Mouse (Mus musculus) heart, embryonic 14.5 days (tissue): ENCODE measurements at regions not wholly inside any gene's neighbourhood (a gene's known extent, or its start where the extent isn't known, plus 50 kb on each side); places are given as distances from the start of the nearest gene placed in this dataset.
A peak's percentile ranks its signal among the peaks of the same experiment; 100 is the strongest.

ENCODE experiments used
- ATAC-seq: fragments of 200-750 bp; cut with Nextera tagmentation; 2 replicates; pipeline ENCODE4 v1.8.0; 2017; ENCODE audit warnings: low read depth, moderate TSS enrichment; ENCODE audit not compliant: insufficient number of reproducible peaks, insufficient read depth, low FRiP score
- H3K27ac ChIP-seq, 2 experiments: fragments of 200-500 bp in 1 of 2; fragments of 300-500 bp in 1 of 2; sonication (generic) in 1 of 2; replicated peaks in 1 of 2; 2 replicates each; pipeline ENCODE4 v1.5.1; 2012 to 2014; ENCODE audit warnings: low read depth in 2 of 2, low read length in 2 of 2, control low read depth in 1 of 2, mild to moderate bottlenecking in 1 of 2, mixed read lengths in 1 of 2; ENCODE audit not compliant: control insufficient read depth in 1 of 2, insufficient read depth in 1 of 2
- H3K27me3 ChIP-seq: fragments of 300-500 bp; sonication (generic); 2 replicates; pipeline ENCODE4 v1.6.1; 2014; ENCODE audit warnings: mild to moderate bottlenecking, low read length, control low read depth; ENCODE audit not compliant: control insufficient read depth, insufficient read depth
- H3K36me3 ChIP-seq: fragments of 300-500 bp; sonication (generic); 2 replicates; pipeline ENCODE4 v1.6.1; 2014; ENCODE audit warnings: mild to moderate bottlenecking, control low read depth, low read length, mixed read lengths; ENCODE audit not compliant: control insufficient read depth, insufficient read depth
- H3K4me1 ChIP-seq, 2 experiments: fragments of 200-500 bp in 1 of 2; fragments of 300-500 bp in 1 of 2; sonication (generic) in 1 of 2; 2 replicates each; pipeline ENCODE4 v1.6.1; 2012 to 2014; ENCODE audit warnings: low read length in 2 of 2, control low read depth in 1 of 2, mixed read lengths in 1 of 2; ENCODE audit not compliant: control insufficient read depth in 2 of 2, insufficient read depth in 2 of 2
- H3K4me2 ChIP-seq: fragments of 300-500 bp; sonication (generic); 2 replicates; pipeline ENCODE4 v1.6.1; 2014; ENCODE audit warnings: mild to moderate bottlenecking, low read length
- H3K4me3 ChIP-seq, 2 experiments: fragments of 200-500 bp in 1 of 2; fragments of 300-500 bp in 1 of 2; sonication (generic) in 1 of 2; 2 replicates each; pipeline ENCODE4 v1.5.1; 2012 to 2014; ENCODE audit warnings: low read length in 2 of 2, mild to moderate bottlenecking in 2 of 2, control low read depth in 1 of 2, low read depth in 1 of 2, moderate library complexity in 1 of 2; ENCODE audit not compliant: control insufficient read depth in 1 of 2, insufficient read depth in 1 of 2
- H3K9ac ChIP-seq: fragments of 300-500 bp; sonication (generic); 2 replicates; pipeline ENCODE4 v1.6.1; 2014; ENCODE audit warnings: mild to moderate bottlenecking, low read length
- H3K9me3 ChIP-seq: fragments of 300-500 bp; sonication (generic); 2 replicates; pipeline ENCODE4 v1.6.1; 2016; ENCODE audit warnings: low read length, control low read depth; ENCODE audit not compliant: control insufficient read depth
- WGBS: fragments of 180-500 bp; shearing (Covaris S2); extraction: QIAGEN DNeasy Blood & Tissue Kit; methylation state at CpG from one replicate; pipeline ENCODE4 v1.1.7; 2014; 5-methylcytosine and 5-hydroxymethylcytosine counted together

GRCm38 (mm10) chr2:137357181-137357738 is 240.8 kb upstream of the Jag1 start:
- H3K9me3 ChIP-seq = no peaks in the 10 kb centered on the region
- peak overlapping the region; percentile 21 for H3K4me2 ChIP-seq
- peak; percentile 39; the same call in 1 of the 2 replicates for ATAC-seq
- H3K27ac ChIP-seq = peak overlapping the region; percentile 56 to 57; a peak in 3 of 4 replicates
- H3K4me1 ChIP-seq = no peaks in the 10 kb centered on the region
- no peaks in the 10 kb centered on the region for H3K27me3 ChIP-seq
- H3K9ac ChIP-seq = no peak overlapping the region
- no peaks in the 10 kb centered on the region for H3K36me3 ChIP-seq
- 62% methylated on average over 13 of the region's 13 CpGs for WGBS
- H3K4me3 ChIP-seq = peak overlapping the region in 1 of 2 experiments; percentile 7; a peak in 1 of 4 replicates

DNA sequence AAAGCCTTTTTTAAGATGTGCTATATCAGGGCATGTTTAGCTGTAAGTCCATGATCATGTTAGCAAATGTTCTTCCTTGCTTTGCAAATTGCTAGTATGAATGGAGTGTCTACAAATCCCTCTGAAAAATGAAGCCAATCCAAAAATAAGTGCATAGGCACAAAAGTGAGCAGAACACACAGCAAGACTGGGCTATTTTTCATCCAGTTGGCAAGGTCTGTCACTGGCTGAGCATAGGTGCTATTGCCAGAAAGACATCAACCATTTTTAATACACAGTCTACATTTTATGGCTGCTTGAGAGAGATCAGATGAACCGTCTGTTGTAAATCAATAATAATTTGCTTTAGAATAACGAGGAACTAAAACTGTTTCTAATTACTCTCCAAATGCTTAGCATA is 227.3 kb upstream of the Jag1 start:
- Histone ChIP-seq H3K4me3 (no peak overlapping the region), H3K4me1 (no peaks in the 10 kb centered on the region), H3K9ac (no peak overlapping the region), H3K27me3 (no peaks in the 10 kb centered on the region), H3K27ac (no peak overlapping the region), H3K36me3 (no peaks in the 10 kb centered on the region), H3K4me2 (no peak overlapping the region), H3K9me3 (no peaks in the 10 kb centered on the region)
- no peak for ATAC-seq
- 70% methylated on average over 2 of the region's 2 CpGs for WGBS

DNA sequence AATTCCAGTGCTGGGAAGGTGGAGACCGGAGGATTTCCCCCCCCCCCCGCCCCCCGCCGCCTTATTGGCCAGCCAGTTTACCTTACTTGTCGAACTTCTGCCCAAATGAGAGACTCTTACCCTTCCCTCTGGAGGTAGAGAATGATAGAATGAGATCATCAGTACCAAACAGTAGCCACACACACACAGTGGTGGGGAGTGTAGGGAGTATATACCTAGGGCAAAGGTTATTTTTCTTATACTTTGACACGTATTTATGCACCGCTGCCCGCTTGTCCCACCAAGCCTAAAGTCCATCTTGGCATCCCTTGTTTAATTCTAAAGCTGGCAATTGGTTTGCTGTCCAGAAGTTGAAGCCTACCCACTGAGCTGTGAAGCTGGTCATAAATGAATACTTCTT is 213.6 kb upstream of the Jag1 start:
- H3K4me3 ChIP-seq = no peak overlapping the region
- H3K36me3 ChIP-seq = no peaks in the 10 kb centered on the region
- no peaks in the 10 kb centered on the region for H3K27me3 ChIP-seq
- no peaks in the 10 kb centered on the region for H3K4me1 ChIP-seq
- no peak overlapping the region for H3K4me2 ChIP-seq
- H3K27ac ChIP-seq = no peak overlapping the region
- ATAC-seq = no peak
- no peak overlapping the region for H3K9ac ChIP-seq
- 91% methylated on average over 8 of the region's 8 CpGs for WGBS
- H3K9me3 ChIP-seq = no peaks in the 10 kb centered on the region

DNA sequence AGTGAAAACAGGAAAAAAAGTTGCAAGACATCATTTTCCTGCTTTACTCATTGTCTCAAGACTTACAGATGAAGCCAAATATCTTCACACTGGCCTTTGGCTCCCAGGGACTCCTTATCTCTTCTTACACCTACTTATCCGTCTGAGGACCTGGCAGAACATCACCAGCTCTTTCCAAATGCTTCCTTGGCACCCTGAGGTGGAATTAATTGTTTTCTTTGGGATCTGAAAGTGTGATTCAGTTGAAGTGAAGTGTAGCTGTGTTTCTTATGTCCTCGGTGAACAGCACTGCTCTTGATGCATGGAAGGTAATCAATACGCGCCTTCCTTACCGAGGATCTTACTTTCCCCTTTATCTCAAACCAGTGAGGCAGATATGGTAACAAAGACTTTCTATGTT is 207.0 kb upstream of the Jag1 start:
- Histone ChIP-seq H3K27ac (no peak overlapping the region), H3K4me1 (no peaks in the 10 kb centered on the region)
- WGBS = 39% methylated on average over 5 of the region's 5 CpGs

GRCm38 (mm10) chr2:137310511-137310910 is 194.1 kb upstream of the Jag1 start:
- H3K4me2 ChIP-seq = no peak overlapping the region
- H3K36me3 ChIP-seq = no peaks in the 10 kb centered on the region
- no peak for ATAC-seq
- H3K4me1 ChIP-seq = no peaks in the 10 kb centered on the region
- no peak overlapping the region for H3K27ac ChIP-seq
- H3K9ac ChIP-seq = no peak overlapping the region
- H3K27me3 ChIP-seq = peaks cover 8% of the 10 kb centered on the region
- H3K4me3 ChIP-seq = no peak overlapping the region
- 56% methylated on average over 4 of the region's 4 CpGs for whole genome bisulfite sequencing
- no peaks in the 10 kb centered on the region for H3K9me3 ChIP-seq

More for the DNA sequence above, 207.0 kb upstream of the Jag1 start:
- H3K36me3 ChIP-seq = no peaks in the 10 kb centered on the region
- no peaks in the 10 kb centered on the region for H3K9me3 ChIP-seq
- no peak overlapping the region for H3K4me3 ChIP-seq
- H3K4me2 ChIP-seq = no peak overlapping the region
- no peaks in the 10 kb centered on the region for H3K27me3 ChIP-seq
- no peak for ATAC-seq
- H3K9ac ChIP-seq = no peak overlapping the region

DNA sequence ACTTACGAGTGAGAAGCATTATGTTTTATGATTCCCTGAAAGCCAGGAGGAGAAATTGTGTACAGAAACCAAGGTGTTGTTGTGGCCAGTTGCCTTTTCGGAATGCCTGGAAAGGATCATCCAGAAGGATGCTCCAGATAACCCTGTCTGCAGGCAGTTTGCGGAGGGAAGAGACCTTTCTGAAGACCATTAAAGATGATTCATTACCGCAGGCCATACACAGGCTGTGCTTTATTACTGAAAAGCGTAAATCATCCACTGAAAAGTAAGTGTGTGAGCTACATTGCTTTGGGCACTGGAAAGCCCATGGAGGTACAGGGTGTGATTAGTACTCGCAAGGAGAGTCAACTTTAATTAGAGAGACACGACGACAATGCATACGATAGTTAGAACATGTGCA is 191.7 kb upstream of the Jag1 start:
- peaks cover 8% of the 10 kb centered on the region for H3K27me3 ChIP-seq
- H3K27ac ChIP-seq = no peak overlapping the region
- H3K4me2 ChIP-seq = no peak overlapping the region
- no peak overlapping the region for H3K9ac ChIP-seq
- no peaks in the 10 kb centered on the region for H3K36me3 ChIP-seq
- H3K9me3 ChIP-seq = no peaks in the 10 kb centered on the region
- no peak for ATAC-seq
- WGBS = 77% methylated on average over 9 of the region's 9 CpGs
- no peak overlapping the region for H3K4me3 ChIP-seq
- H3K4me1 ChIP-seq = no peaks in the 10 kb centered on the region

GRCm38 (mm10) chr2:137301474-137302267 is 185.2 kb upstream of the Jag1 start:
- no peak overlapping the region for H3K27ac ChIP-seq
- no peak overlapping the region for H3K4me2 ChIP-seq
- no peaks in the 10 kb centered on the region for H3K4me1 ChIP-seq
- H3K4me3 ChIP-seq = no peak overlapping the region
- H3K9me3 ChIP-seq = no peaks in the 10 kb centered on the region
- H3K9ac ChIP-seq = no peak overlapping the region
- H3K27me3 ChIP-seq = no peaks in the 10 kb centered on the region
- 70% methylated on average over 4 of the region's 4 CpGs for WGBS
- no peaks in the 10 kb centered on the region for H3K36me3 ChIP-seq
- ATAC-seq = no peak
